Mouse (Mus musculus): ENCODE measurements around the gene Slc38a6. TPM values are rescaled to one million over a fixed set of nuclear protein-coding genes. Genes with fewer than 3 reads are reported as not detected.

Gene Slc38a6
- total RNA-seq (2014; rRNA removed) (9.8 and 20.2 TPM in 2 replicates), polyA plus RNA-seq (2015; fragmentation: Nextera tagmentation; extraction: Ambion mirVana) (4.5 and 9.2 TPM in 2 replicates)

GRCm38 (mm10) chr12:73286287-73287092, at the start of gene Slc38a6, which contains the start of gene Trmt5:
TSS of gene Slc38a6 (plus strand) at chr12:73286779.
TSS of gene Trmt5 (minus strand) at chr12:73286710.
- DNase-seq (peak; percentile 95), ATAC-seq (peak; percentile 97)
- Histone ChIP-seq H3K4me2 (ENCODE audit: low read depth) (peak within 1 kb of the TSS; percentile 80), H3K9ac (peak within 1 kb of the TSS; percentile 74), H3K27me3 (ENCODE audit: insufficient read depth, low read length) (no peaks in the 10 kb centered on the region), H3K36me3 (ENCODE audit: insufficient read depth) (peaks cover 5% of the 10 kb centered on the region; the same call in 1 of the 2 replicates), H3K27ac (ENCODE audit: low read depth, low read length) (peak within 1 kb of the TSS; percentile 81), H3K4me1 (ENCODE audit: insufficient read depth) (0 out of 2 replicates have a peak, but pooled peaks cover 8% of the 10 kb centered on the region), H3K4me3 (ENCODE audit: low read depth, low read length) (peak within 1 kb of the TSS; percentile 81), H3K9me3 (ENCODE audit: low read length) (no peaks in the 10 kb centered on the region)
- 2% methylated on average over 53 of the region's 53 CpGs for WGBS
- peak; percentile 9; the same call in 1 of the 2 replicates for TF ChIP-seq CTCF (IDR thresholded peaks at IDR 0.05; ENCODE audit: low read depth)

- H3K4me3 ChIP-seq (ENCODE audit: low read depth, low read length), result no peak overlapping the region
- H3K4me2 ChIP-seq (ENCODE audit: low read depth), result no peak overlapping the region
- no peak for TF ChIP-seq CTCF (IDR thresholded peaks at IDR 0.05; ENCODE audit: low read depth)
- no peaks in the 10 kb centered on the region; the same call in 1 of the 2 replicates for H3K36me3 ChIP-seq (ENCODE audit: insufficient read depth)
- H3K4me1 ChIP-seq (ENCODE audit: insufficient read depth), result no peaks in the 10 kb centered on the region
- WGBS, result 49% methylated on average over 10 of the region's 10 CpGs
- ATAC-seq, result peak; percentile 97
- H3K27ac ChIP-seq (ENCODE audit: low read depth, low read length), result peak overlapping the region; percentile 66
- H3K9me3 ChIP-seq (ENCODE audit: low read length), result no peaks in the 10 kb centered on the region
- no peaks in the 10 kb centered on the region for H3K27me3 ChIP-seq (ENCODE audit: insufficient read depth, low read length)
- no peak overlapping the region for H3K9ac ChIP-seq
- DNase-seq, result peak; percentile 74
Measured at GRCm38 (mm10) chr12:73241960-73242359, 44.6 kb upstream of the Slc38a6 start.

- no peaks in the 10 kb centered on the region for H3K36me3 ChIP-seq (ENCODE audit: insufficient read depth)
- H3K27ac ChIP-seq (ENCODE audit: low read depth, low read length), result no peak overlapping the region
- no peak overlapping the region for H3K9ac ChIP-seq
- no peak for TF ChIP-seq CTCF (IDR thresholded peaks at IDR 0.05; ENCODE audit: low read depth)
- H3K9me3 ChIP-seq (ENCODE audit: low read length), result no peaks in the 10 kb centered on the region
- WGBS, result 76% methylated on average over 5 of the region's 5 CpGs
- H3K4me1 ChIP-seq (ENCODE audit: insufficient read depth), result no peaks in the 10 kb centered on the region
- no peak overlapping the region for H3K4me3 ChIP-seq (ENCODE audit: low read depth, low read length)
- ATAC-seq, result no peak
- DNase-seq, result no peak
- no peaks in the 10 kb centered on the region for H3K27me3 ChIP-seq (ENCODE audit: insufficient read depth, low read length)
- no peak overlapping the region for H3K4me2 ChIP-seq (ENCODE audit: low read depth)
Measured at GRCm38 (mm10) chr12:73245687-73246086, 40.9 kb upstream of the Slc38a6 start.

- TF ChIP-seq CTCF (IDR thresholded peaks at IDR 0.05; ENCODE audit: low read depth), result no peak
- no peak for DNase-seq
- Histone ChIP-seq H3K36me3 (ENCODE audit: insufficient read depth) (no peaks in the 10 kb centered on the region), H3K4me3 (ENCODE audit: low read depth, low read length) (no peak overlapping the region), H3K27me3 (ENCODE audit: insufficient read depth, low read length) (no peaks in the 10 kb centered on the region), H3K4me1 (ENCODE audit: insufficient read depth) (no peaks in the 10 kb centered on the region), H3K9ac (no peak overlapping the region), H3K27ac (ENCODE audit: low read depth, low read length) (no peak overlapping the region), H3K9me3 (ENCODE audit: low read length) (no peaks in the 10 kb centered on the region), H3K4me2 (ENCODE audit: low read depth) (no peak overlapping the region)
- ATAC-seq, result no peak
- WGBS, result 55% methylated on average over 2 of the region's 2 CpGs
Measured at GRCm38 (mm10) chr12:73255006-73255405, 31.6 kb upstream of the Slc38a6 start.

GRCm38 (mm10) chr12:73259269-73259668, 27.3 kb upstream of the Slc38a6 start:
- no peak for DNase-seq
- H3K9ac ChIP-seq, result no peak overlapping the region
- H3K27me3 ChIP-seq (ENCODE audit: insufficient read depth, low read length), result no peaks in the 10 kb centered on the region
- H3K4me3 ChIP-seq (ENCODE audit: low read depth, low read length), result no peak overlapping the region
- H3K27ac ChIP-seq (ENCODE audit: low read depth, low read length), result no peak overlapping the region
- WGBS, result 91% methylated on average over 6 of the region's 6 CpGs
- no peak overlapping the region for H3K4me2 ChIP-seq (ENCODE audit: low read depth)
- ATAC-seq, result no peak
- no peaks in the 10 kb centered on the region for H3K9me3 ChIP-seq (ENCODE audit: low read length)
- no peaks in the 10 kb centered on the region for H3K4me1 ChIP-seq (ENCODE audit: insufficient read depth)
- H3K36me3 ChIP-seq (ENCODE audit: insufficient read depth), result no peaks in the 10 kb centered on the region
- no peak for TF ChIP-seq CTCF (IDR thresholded peaks at IDR 0.05; ENCODE audit: low read depth)

GRCm38 (mm10) chr12:73260339-73260738, 26.2 kb upstream of the Slc38a6 start:
- no peak overlapping the region for H3K4me2 ChIP-seq (ENCODE audit: low read depth)

GRCm38 (mm10) chr12:73265381-73265978, 21.1 kb upstream of the Slc38a6 start:
- H3K9ac ChIP-seq, result no peak overlapping the region
- DNase-seq (no peak), ATAC-seq (no peak)
- no peaks in the 10 kb centered on the region for H3K9me3 ChIP-seq (ENCODE audit: low read length)
- 59% methylated on average over 3 of the region's 3 CpGs for WGBS
- H3K27ac ChIP-seq (ENCODE audit: low read depth, low read length), result no peak overlapping the region
- no peak overlapping the region for H3K4me2 ChIP-seq (ENCODE audit: low read depth)
- H3K4me1 ChIP-seq (ENCODE audit: insufficient read depth), result no peaks in the 10 kb centered on the region
- H3K36me3 ChIP-seq (ENCODE audit: insufficient read depth), result no peaks in the 10 kb centered on the region
- no peaks in the 10 kb centered on the region for H3K27me3 ChIP-seq (ENCODE audit: insufficient read depth, low read length)
- H3K4me3 ChIP-seq (ENCODE audit: low read depth, low read length), result no peak overlapping the region
- TF ChIP-seq CTCF (IDR thresholded peaks at IDR 0.05; ENCODE audit: low read depth), result no peak

More at GRCm38 (mm10) chr12:73260339-73260738, 26.2 kb upstream of the Slc38a6 start:
- TF ChIP-seq CTCF (IDR thresholded peaks at IDR 0.05; ENCODE audit: low read depth), result no peak
- Histone ChIP-seq H3K27me3 (ENCODE audit: insufficient read depth, low read length) (no peaks in the 10 kb centered on the region), H3K4me1 (ENCODE audit: insufficient read depth) (no peaks in the 10 kb centered on the region), H3K4me3 (ENCODE audit: low read depth, low read length) (no peak overlapping the region), H3K9me3 (ENCODE audit: low read length) (no peaks in the 10 kb centered on the region), H3K36me3 (ENCODE audit: insufficient read depth) (no peaks in the 10 kb centered on the region), H3K9ac (no peak overlapping the region), H3K27ac (ENCODE audit: low read depth, low read length) (no peak overlapping the region)
- no peak for ATAC-seq
- 100% methylated on average over 1 of the region's 1 CpGs for WGBS
- DNase-seq, result no peak
